Mouse (Mus musculus) embryo, embryonic 10 days (tissue): ENCODE data around the gene S100a13.

Source experiments
- DNase-seq: peaks from one replicate; pipeline ENCODE4 v3.0.0-alpha.2; 2015; ENCODE audit warnings: low spot score

Gene S100a13

GRCm38 (mm10) chr3:90513796-90514590 lies at the start of gene S100a13, which contains the start of gene S100a1:
Gene S100a13 (plus strand): TSS chr3:90514435.
Gene S100a1 (minus strand): TSS chr3:90514392.
- peak; percentile 34 for DNase-seq

GRCm38 (mm10) chr3:90464552-90465080 lies 49.6 kb upstream of the S100a13 start:
- DNase-seq = peak; percentile 31

- DNase-seq = peak; percentile 15
Measured at GRCm38 (mm10) chr3:90465081-90465685, 49.1 kb upstream of the S100a13 start.

- DNase-seq = peak; percentile 47
Measured at GRCm38 (mm10) chr3:90465686-90466310, 48.4 kb upstream of the S100a13 start, which contains the start of gene Npr1. Gene Npr1 (minus strand): TSS chr3:90465866.

GRCm38 (mm10) chr3:90466311-90466766 lies 47.9 kb upstream of the S100a13 start:
- peak; percentile 89 for DNase-seq

- DNase-seq = no peak
Measured at GRCm38 (mm10) chr3:90467618-90468300, 46.5 kb upstream of the S100a13 start.

GRCm38 (mm10) chr3:90472213-90472612 lies 42.0 kb upstream of the S100a13 start:
- peak; percentile 30 for DNase-seq

- DNase-seq = no peak
Measured at GRCm38 (mm10) chr3:90475151-90475830, 38.9 kb upstream of the S100a13 start.

- DNase-seq = peak; percentile 98
Measured at GRCm38 (mm10) chr3:90475831-90476611, 38.2 kb upstream of the S100a13 start, which contains the start of gene Ilf2. Gene Ilf2 (plus strand): TSS chr3:90476126.

GRCm38 (mm10) chr3:90486998-90487397 lies 27.2 kb upstream of the S100a13 start:
- DNase-seq = no peak

- no peak for DNase-seq
Measured at GRCm38 (mm10) chr3:90488576-90488975, 25.7 kb upstream of the S100a13 start.

- peak; percentile 97 for DNase-seq
Measured at GRCm38 (mm10) chr3:90490696-90491256, 23.5 kb upstream of the S100a13 start, which contains the start of gene Snapin. Gene Snapin (minus strand): TSS chr3:90491033.

GRCm38 (mm10) chr3:90491350-90491749 lies 22.9 kb upstream of the S100a13 start:
- peak; percentile 45 for DNase-seq

- no peak for DNase-seq
Measured at GRCm38 (mm10) chr3:90493831-90494540, 20.2 kb upstream of the S100a13 start.

- DNase-seq = no peak
Measured at GRCm38 (mm10) chr3:90495850-90496525, 18.2 kb upstream of the S100a13 start.

GRCm38 (mm10) chr3:90497597-90497996 lies 16.6 kb upstream of the S100a13 start:
- DNase-seq = no peak

- DNase-seq = no peak
Measured at GRCm38 (mm10) chr3:90503444-90503843, 10.8 kb upstream of the S100a13 start.

GRCm38 (mm10) chr3:90505216-90505615 lies 9.0 kb upstream of the S100a13 start:
- no peak for DNase-seq

- DNase-seq = no peak
Measured at GRCm38 (mm10) chr3:90506362-90506761, 7.9 kb upstream of the S100a13 start.
